Mouse (Mus musculus) CH12.LX (cell line): ENCODE measurements around the gene Vps37b.

Experiments used
- CHD2 ChIP-seq: IDR thresholded peaks from 2 replicates; pipeline ENCODE4 v1.6.1; 2011; ENCODE audit warnings: low read length, improper control_type of control experiment
- CTCF ChIP-seq, 2 experiments: IDR thresholded peaks in 1 of 2; conservative IDR thresholded peaks in 1 of 2; 2 replicates each; pipeline ENCODE4 v1.5.1; 2011 to 2012; ENCODE audit warnings: low read depth in 2 of 2, low read length in 2 of 2, improper control_type of control experiment in 1 of 2, inconsistent platforms in 1 of 2, mild to moderate bottlenecking in 1 of 2, moderate library complexity in 1 of 2
- EP300 ChIP-seq: IDR thresholded peaks from 2 replicates; pipeline ENCODE4 v1.6.1; 2011; ENCODE audit warnings: low read length, improper control_type of control experiment
- GABPA ChIP-seq: IDR thresholded peaks from 2 replicates; pipeline ENCODE4 v1.6.1; 2012; ENCODE audit warnings: low read depth, low read length, improper control_type of control experiment, inconsistent platforms; ENCODE audit not compliant: insufficient replicate concordance
- HCFC1 ChIP-seq: IDR thresholded peaks from 2 replicates; pipeline ENCODE4 v1.6.1; 2012; ENCODE audit warnings: low read depth, mild to moderate bottlenecking, inconsistent platforms, low read length, improper control_type of control experiment
- JUND ChIP-seq: conservative IDR thresholded peaks from 2 replicates; pipeline ENCODE4 v1.6.1; 2011; ENCODE audit warnings: low read depth, low read length, improper control_type of control experiment
- MAFK ChIP-seq: IDR thresholded peaks from 2 replicates; pipeline ENCODE4 v1.6.1; 2011; ENCODE audit warnings: low read length, improper control_type of control experiment; ENCODE audit not compliant: insufficient replicate concordance
- MXI1 ChIP-seq: IDR thresholded peaks from 2 replicates; pipeline ENCODE4 v1.6.1; 2011; ENCODE audit warnings: mild to moderate bottlenecking, low read depth, low read length, improper control_type of control experiment
- NELFE ChIP-seq: IDR thresholded peaks from 2 replicates; pipeline ENCODE4 v1.6.1; 2011; ENCODE audit warnings: low read depth, low read length, improper control_type of control experiment
- POLR2A ChIP-seq: IDR thresholded peaks from 2 replicates; pipeline ENCODE4 v1.6.1; 2011; ENCODE audit warnings: low read depth, mild to moderate bottlenecking, improper control_type of control experiment, low read length
- RAD21 ChIP-seq: IDR thresholded peaks from 2 replicates; pipeline ENCODE4 v1.6.1; 2011; ENCODE audit warnings: low read depth, mild to moderate bottlenecking, low read length, improper control_type of control experiment, moderate library complexity
- ZMIZ1 ChIP-seq: IDR thresholded peaks from 2 replicates; pipeline ENCODE4 v1.6.1; 2012; ENCODE audit warnings: low read depth, mild to moderate bottlenecking, inconsistent platforms, low read length, improper control_type of control experiment

DNA sequence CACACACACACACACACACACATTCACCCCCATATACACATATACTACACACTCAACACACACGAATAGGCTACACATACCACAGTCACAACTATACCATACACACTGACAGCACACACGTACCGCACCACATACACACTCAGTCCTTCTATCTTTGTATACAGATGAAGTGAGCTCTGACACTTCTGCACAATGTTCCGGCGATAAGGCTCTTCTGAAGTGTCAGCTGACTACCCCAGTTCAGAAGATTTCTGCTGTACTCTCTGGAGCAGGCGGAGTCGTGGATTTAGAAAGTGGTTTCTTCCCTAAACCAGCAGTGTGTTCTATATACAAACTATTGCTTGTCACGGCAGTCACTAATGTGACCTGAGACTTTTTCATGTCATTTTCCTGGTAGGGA, 22.0 kb downstream of the Vps37b start:
- TF ChIP-seq MAFK (no peak), CHD2 (no peak), GABPA (no peak), NELFE (no peak), JUND (no peak), CTCF (conservative IDR thresholded peaks at IDR 0.05 in 1 of 2, IDR thresholded peaks at IDR 0.05 in 1 of 2; ENCODE audit: low read depth in 2 of 2, low read length in 2 of 2) (no peak), MXI1 (no peak), RAD21 (no peak), POLR2A (no peak), ZMIZ1 (no peak), EP300 (no peak), HCFC1 (no peak)
